Mouse (Mus musculus) lung, postnatal 14 days (tissue): Measurements from ENCODE around the gene Rer1.
"Not testable (repeated sequence)": the region's sequence is repeated elsewhere in the genome, so short reads cannot be mapped to it uniquely, and the experiment has no call there.

ENCODE experiments used
- DNase-seq: peaks from one replicate; pipeline ENCODE4 v3.0.0; 2021

The Rer1 gene

DNA sequence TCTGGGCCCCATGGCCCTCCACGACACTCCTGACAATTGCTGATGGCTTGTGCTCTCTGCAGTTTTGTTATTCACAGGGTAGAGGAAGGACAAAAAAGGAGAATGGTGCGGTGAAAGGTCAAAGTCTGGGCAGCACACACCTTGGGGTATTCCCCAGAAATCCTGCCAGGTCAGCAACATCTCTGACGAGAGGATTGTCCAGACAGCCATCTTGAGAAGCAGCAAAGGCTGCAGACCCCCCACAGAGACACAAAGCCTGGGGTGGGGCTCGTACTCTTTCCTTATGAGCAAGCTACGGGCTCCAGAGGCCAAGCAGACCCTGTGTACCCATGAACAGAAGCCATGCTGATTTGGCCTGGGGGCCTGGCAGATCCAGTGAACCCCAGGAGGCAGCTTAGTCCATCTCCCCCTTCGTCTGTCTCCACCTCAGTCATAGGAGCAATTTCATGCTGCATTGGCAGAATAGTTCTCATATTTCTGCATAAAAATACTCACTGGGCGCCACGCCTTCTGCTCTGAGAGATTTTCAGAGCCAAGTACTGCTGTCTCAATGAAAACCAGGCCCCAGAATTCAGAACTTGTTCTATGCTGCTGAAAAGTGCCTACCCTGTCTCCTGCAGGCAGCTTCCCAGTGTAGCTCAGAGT, 27.7 kb upstream of the Rer1 start:
- DNase-seq = no peak

DNA sequence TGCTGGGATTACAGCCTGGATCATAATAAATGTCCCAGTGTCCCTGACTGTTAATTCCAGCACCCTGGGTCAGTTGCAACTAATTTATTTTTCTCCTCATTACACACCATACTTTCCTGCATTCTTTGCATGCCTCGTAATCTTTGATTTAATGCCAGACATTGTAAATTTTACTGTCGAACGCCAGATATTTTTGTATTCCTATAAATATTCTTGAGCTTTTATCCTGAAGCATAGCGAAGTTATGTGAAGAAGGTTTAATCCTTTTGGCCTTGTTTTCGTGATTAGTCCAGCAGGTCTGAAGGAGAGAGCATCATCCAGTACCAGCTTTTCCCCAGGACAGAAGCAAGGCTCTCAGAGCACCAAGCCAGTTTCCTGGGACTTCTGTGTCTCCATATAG, 23.3 kb upstream of the Rer1 start:
- DNase-seq = no peak

DNA sequence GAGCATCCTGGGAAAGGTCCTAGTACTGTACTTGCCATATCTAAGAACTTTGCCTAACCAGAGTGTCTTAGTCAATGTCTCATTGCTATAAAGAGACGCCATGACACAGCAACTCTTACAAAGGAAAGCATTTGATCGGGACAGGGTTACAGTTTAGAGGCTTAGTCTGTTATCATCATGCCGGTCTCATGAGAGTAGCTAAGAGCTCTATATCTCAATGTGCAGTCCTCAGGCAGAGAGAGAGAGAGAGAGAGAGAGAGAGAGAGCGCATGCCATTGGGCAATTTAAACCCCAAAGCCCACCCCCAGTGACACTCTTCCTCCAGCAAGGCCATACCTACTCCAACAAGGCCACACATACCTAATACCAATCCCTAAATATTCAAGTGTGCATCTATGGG, 21.7 kb upstream of the Rer1 start:
- DNase-seq = no peak

DNA sequence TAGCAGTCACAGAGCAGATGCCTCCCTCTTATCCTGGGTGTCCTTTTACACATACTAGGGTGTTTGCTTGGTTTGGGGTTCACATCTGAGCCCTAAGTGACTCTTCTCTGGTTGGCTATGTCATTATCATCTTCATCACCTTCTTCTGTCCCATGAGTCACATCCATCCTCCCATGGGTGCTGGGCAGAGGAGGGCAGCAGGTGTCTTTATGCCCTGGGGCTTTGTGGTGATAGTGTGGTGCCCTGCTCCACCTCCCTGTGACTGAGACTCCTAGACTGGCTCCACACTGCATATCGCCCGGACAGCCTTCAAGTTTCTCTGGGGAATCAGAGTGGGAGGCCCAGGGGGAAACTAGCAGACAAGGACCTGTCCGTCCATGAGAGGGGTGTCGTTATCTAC, 12.4 kb upstream of the Rer1 start:
- DNase-seq = no peak

DNA sequence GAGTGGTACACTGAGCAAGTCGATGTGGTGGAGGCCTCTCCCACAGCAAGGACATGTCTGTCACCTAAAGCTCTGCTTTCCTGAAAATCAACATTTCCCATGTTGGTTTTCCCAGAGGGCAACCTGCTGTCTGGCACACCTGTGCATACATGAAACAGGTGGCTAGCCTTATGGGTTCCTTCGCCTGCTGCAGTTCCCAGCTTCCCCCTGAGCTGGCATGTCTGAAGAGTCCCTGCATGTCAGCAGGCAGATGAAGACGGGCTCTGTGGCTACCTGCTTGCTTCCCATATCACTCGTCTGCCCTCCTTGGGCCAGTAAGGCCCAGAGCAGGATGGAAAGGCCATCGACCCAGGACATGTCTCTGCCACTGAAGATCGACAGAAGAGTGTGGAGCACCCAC, 11.3 kb upstream of the Rer1 start:
- DNase-seq = no peak

DNA sequence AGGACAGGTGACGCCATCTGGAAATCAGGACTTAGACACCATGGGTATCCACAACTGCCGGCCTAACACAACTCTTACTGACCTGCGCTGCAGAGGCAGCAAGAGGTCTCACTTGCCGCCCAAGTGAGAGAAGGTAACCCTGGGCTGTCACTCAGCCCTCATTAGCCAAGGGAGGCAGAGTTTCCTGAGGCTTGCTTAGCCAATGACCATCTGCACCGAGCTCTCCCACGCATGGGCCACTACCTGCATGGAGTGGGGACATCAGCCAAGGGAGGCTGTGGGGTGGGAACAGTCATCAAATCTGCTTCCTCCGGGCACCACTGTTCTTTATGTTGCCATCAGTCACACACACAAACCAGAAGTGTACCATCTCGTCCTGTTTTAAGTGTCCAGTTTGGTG, 9.8 kb upstream of the Rer1 start:
- no peak for DNase-seq

DNA sequence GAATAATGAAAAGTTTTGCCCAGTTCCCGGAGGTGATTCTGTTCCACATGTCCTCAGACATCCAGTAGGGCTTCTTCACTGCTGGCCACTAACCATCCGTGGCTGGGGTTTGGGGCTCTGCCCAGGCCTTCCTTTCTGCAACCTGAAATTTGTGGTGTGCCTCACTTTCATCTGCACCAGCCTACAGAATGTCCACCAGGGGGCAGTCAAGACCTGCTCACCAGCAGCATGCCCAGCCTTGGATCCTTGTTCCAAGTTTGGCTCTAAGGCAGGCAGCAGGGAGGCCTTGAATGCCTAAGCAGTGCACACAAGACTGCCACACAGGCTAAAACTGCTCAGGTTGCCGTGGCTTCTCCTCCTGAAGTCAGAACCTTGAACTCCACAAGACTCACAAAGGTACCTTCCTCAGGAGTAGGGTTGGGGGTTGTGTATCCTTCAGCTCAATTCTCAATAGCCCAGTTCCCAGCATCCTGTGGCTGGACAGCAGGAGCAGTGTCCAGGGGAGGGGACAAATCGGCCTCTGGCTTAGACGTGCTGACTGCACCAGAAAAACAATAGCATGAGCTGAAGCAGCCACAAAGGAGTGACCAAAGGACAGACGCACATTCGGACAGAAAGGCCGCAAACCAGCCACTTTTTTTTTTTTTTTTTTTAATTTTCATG, 9.2 kb upstream of the Rer1 start:
- DNase-seq = peak; percentile 92

DNA sequence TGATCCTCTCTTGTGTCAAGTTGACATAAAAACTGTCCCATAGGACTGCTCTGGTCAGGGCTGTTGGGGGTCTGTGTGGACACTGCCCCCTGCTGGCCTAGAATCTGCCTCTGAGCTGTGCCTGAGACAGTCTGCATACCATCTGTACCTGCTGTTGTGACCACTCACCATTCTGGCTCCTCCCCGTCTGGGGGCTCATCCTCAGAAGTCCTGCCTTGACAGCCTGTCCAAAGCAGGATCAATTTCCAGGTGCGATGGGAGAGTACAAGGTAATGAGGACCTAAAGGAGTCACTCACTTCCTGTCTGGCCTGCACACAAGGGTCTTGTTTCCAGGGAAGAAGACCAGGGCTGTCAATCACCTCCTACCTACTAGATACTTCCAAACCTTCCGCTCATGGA, 8.4 kb upstream of the Rer1 start:
- peak; percentile 65 for DNase-seq

DNA sequence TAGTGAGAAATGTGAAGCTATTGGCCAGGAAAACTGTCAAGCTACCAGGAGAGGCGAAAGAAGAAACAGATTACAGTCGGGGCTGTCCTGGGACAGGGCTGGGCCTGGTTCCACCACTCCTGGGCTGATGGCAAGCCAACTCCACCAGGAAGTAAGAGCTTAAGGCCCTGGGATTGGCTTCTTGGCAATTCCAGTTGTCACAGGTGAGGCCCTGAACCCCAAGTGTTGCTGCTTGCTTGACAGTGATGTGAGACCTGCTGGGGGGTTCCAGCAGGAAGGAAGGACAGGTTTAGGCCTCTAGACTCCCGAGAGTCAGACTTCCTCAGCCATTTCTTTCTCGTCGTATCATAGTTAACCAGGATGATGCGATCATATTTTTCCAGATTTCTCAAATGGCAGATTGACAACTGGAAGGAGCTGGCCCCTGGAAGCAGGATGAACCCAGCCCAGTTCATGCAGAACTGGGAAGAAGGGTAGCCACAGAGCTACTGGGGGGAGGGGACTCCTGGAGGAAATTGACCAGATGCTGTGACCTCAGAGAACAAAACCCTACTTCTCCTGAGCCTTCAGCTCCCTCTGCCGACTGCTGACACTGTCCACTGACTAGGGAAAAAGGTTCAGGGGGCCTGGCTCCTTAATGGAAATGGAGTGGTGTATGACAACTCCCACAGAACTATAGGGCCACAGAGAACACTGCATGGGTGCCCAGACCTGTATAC, 7.4 kb upstream of the Rer1 start:
- DNase-seq = no peak

DNA sequence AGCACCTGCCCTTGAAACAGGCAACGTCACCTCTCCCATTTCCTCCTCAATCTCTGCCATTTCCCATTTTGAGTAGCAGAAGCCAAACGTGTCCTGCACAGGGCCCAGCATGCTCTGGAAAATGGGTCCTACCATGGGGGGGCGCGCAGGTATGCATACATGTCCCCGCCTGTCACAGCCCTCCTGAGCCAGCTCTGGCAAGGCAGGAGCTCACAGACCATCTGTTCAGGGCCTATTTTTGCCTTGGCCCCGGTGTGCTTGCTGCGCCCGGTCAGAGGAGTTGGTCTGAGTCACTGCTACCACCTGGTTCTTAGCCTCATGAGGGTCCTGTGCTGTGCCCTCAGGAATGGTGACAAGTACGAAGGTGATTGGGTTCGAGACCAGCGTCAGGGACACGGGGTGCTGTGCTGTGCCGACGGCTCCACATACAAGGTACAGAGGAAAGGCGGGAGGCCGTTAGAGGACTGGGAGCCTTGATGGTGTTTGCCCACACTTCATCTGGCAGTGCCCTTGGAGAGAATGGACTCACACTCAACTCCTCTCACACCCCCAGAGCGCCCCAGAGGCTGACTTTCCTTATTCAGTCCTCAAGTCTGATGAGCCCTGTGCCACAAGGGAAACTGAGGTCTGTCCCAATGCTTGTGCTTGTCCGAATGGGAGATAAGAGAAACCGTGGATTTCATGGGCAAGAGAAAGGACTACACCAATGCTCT, 6.7 kb upstream of the Rer1 start:
- DNase-seq = no peak

DNA sequence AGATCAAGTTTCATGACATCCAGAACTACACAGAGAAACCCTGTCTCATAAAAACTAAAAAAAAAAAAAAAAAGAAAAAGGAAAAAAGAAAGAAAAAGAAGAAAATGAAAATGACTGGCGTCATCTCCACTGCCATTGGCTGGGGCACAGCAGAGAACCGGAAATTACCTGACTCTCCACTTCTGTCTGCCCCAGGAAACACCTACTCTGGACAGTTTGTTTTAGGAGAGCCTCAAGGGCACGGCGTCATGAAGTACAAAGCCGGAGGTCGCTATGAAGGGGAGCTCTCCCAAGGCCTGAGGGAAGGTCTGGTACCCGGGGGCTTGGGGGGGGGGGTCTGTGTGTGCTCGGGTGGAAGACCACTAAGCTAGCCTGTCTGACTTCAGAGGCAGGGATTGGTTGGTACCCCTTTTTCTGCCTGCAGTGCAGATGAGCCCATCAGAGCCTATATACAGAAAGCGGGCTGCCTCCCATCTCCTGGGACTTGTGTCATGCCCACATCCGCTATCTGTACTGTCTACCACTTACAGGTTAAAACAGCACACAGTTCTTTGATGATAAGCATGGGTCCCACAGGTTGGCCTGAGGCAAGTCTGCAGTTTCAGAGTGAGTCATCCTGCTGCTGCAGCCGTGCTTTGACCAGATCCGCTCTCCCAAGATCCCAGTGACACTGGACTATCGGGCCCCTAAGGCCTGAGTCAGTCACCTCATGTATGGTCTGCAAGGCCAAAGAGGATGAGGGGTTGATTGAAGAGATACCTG, 4.7 kb upstream of the Rer1 start:
- DNase-seq = no peak

DNA sequence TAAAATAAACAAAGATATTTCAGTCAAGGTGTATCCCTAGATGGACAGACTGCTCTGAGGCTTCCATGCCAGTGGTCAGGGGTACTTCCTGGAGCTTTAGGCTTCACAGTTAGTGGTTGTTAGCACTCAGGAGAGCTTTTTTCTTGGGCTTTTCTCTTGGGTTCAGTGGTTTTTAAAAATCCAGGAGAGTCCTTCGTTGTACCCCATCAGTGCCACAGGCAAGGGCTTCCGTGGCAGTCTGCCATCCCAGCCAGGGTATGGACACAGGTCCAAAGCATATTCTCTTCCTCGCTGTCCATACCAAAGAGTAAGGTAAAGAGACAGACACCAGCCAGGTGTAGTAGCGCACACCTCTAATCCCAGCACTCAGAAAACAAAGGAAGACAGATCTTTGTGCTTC, 4.0 kb upstream of the Rer1 start:
- DNase-seq = no peak

DNA sequence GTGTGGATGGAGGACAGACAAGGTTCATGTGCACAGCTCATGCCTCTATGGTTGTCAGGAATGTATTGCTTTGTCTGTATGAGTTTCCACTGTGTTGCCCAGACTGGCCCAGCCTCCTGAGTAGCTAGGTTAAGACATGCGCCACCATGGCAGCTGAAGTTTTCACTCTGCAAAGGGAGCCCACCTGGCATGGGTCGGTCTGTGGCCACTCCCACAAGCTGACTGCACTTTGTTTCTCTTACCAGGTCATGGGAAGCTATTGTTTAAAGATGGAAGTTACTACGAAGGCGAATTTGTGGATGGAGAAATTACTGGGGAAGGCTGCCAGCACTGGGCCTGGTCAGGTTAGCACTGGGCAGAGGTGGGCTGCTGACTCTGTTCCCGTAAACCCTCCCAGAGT, 3.1 kb upstream of the Rer1 start:
- no peak for DNase-seq

DNA sequence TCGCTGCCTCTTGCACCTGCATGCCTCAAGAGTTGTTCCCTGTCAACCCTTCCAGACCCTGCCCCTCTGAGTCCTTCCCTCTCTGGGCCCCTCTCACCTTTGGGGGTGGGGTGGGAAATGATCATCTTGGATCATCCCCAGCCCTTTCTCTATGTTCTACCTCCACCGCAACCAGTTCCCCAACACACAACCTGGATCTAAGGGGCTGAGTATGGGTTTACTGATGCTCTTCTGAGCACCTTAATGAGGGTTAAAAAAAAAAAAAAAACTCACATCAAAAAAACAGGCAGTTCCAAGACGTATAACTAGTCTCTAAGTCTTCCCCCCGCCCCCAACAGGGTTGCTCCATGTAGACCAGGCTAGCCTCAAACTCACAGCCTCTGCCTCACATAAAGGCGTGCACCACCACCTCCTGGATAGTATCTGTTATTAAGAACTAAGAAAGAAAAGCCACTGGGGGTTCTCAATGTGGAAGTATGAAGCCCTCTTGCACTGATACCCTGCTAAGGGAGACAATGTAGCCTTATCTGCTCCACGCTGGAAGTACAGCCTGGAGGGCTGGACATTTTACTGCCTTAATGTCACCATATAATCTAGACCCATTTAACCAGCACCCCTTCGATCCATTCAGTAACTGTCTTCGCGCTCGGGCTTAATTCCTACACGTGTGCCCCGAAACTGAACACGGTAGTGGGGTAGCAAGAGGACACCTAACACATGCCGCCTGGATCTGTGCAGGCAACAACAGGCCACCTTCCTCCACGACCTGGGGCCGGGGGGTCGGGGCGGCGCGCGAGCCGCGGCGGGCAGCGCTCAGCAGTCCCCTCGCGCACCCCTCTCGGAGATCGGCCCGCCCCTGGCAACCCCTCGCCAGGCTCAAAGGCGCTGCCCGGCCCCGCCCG, 725 bp downstream of the Rer1 start:
- no peak for DNase-seq

DNA sequence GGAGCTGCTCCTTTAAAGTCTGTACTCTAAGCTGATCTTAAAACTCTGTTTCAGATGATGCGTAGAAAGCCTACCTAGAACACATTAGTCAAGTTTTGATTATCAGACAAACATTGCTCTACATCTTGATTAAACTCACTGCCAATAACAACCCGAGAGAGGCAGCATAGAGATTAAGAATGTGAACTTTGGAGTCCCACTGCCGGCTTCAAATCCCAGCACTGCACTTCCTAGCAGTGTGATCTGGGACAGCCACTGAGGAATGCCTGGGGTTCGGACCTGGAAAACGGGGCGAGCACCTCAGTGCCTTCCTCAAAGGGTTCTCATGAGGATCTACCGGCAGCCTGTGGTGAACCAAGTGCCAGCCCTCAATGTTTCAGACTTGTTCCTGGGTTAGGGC, 1.8 kb downstream of the Rer1 start:
- DNase-seq = no peak

DNA sequence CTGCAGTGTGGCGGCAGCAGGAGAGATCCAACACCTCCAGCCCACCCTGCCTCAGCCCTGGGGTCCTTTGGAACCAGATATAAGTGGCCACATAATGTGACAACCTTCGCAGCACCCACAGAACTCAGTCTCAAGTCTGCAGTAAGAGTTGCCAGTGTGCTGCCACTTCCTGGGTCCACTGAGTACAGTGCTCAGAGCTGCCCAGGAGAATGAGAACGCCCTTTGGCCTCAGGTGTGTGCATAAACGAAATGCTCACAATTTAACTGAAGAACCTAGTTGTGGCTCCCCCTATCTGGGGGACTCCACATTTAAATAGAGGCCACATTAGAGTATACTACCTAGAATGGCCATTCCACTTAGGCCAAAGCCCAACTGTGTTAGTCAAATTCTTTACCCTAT, 2.6 kb downstream of the Rer1 start:
- DNase-seq = no peak

DNA sequence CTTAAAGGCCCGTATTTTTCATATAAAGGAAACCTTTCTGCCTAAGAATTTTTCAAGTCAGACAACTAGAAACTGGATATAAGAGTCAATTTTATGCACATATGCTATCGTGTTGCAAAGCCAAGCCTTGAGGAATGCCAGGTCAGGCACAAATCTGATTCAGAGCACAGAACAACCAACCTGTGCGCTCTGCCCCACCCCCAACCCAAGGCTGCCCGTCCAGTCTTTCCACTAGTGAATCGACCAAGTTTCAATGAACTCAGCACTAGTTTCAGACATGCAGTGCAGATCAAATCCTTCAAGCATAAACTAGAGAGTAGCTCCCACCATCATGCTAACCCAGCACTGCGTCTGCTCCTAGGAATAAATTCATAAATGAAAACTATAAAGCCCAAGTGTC, 6.5 kb downstream of the Rer1 start:
- no peak for DNase-seq

DNA sequence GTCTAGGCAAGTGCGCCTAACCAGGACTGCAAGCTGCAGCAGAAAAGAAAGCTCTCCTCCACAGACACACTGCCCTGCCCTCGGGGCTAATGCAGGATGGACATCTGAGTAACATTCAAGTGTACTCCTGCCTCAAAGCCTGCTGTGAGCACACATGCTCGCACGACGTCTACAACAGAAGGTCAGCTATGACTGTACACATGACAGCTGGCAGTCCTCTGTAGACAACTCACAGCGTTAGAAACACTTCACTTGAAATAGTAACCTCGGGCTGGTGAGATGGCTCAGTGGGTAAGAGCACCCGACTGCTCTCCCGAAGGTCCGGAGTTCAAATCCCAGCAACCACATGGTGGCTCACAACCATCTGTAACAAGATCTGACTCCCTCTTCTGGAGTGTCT, 7.4 kb downstream of the Rer1 start:
- not testable (repeated sequence) for DNase-seq

DNA sequence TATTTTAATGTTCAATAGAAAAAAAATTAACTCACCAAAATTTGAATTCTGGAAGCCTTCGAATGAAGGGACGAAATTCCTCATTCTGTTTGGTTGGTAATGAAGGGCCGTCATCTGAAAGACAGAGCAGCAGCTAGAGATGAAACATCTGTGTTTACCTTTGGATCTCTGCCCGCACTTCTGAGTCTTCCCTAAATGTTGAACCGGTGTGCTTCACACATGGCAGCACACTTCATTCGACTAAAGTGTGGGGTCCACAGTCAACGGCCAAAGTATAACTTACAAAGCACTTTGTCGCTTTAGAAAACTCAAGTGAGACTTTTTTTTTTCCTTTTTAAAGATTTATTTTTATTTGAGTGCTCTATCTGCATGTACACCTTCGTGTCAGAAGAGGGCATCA, 9.5 kb downstream of the Rer1 start:
- no peak for DNase-seq

DNA sequence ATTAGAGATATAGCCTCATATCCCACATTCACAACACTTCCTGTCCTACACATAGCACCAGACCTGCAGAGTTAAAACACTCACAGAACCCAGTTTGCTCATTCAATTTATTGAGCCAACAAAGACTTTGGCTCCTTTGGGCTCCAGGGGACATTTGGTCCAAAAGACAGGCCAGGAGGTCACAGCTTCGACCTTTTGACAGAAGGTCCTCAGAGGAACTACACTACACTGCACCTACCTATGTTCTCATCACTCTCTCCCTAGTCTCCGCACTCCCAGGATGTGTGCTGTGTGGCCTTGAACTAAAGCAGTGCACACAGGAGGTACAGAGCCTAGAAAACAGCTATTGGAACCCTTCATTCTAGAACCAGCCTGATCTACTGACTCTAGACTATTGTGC, 10.4 kb downstream of the Rer1 start:
- DNase-seq = no peak

DNA sequence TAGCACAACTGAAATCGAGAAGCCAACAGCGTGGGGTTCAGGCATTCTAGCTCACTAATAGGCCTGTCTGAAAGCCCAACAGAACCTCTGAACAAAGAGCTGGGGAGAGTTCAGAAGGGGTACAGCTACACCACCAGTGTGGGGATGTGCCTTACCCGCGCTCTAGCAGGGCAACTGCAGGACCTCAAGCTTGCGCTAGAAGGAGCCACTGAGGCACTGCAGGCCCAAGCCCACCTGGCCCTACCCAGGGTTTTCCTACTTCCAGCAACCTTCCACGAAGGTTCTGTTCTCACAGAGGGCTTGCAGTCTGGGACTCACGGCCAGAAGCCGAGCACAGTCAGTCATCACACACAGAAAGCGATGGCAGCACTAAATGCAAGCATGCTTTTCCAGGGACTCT, 11.0 kb downstream of the Rer1 start:
- DNase-seq = no peak

DNA sequence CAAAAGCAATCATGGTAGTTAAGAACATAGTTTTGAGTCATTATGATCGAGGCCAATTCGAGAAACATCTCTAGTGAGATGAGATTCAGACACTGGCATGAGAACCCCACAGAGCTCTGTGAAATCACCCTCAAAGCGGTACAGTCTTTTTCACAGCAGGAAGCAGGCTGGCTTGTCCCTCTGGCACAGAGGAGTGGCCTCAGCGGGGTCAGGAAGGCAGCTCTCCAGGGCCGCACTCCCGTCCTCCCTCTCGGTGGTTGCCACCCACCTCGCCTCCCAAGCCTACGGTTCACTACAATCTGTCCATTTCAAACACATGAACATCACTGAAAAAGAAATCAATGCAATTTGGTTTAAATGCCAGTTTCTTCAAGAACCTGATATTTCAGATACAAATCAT, 11.8 kb downstream of the Rer1 start:
- DNase-seq = no peak
